Mouse (Mus musculus): ENCODE measurements around the gene Ctdspl. TPM values are rescaled to one million over a fixed set of nuclear protein-coding genes. Genes with fewer than 3 reads are reported as not detected.

Gene Ctdspl
- total RNA-seq, 2 experiments from 2014 or later, result 11.2 to 11.3 TPM

- intact Hi-C loops (cut with DNase I), result no loop called here
Observed at GRCm38 (mm10) chr9:118943941-118944340, 17.7 kb downstream of the Ctdspl start.

GRCm38 (mm10) chr9:118944388-118944787, 18.1 kb downstream of the Ctdspl start:
- intact Hi-C loops (cut with DNase I), result no loop called here
- DNase-seq, result no peak

More at GRCm38 (mm10) chr9:118943941-118944340, 17.7 kb downstream of the Ctdspl start:
- no peak for DNase-seq

- DNase-seq, result no peak
- intact Hi-C loops (cut with DNase I), result no loop called here
Observed at GRCm38 (mm10) chr9:118948486-118948885, 22.2 kb downstream of the Ctdspl start.

GRCm38 (mm10) chr9:118949124-118949523, 22.9 kb downstream of the Ctdspl start:
- no peak for DNase-seq
- intact Hi-C loops (cut with DNase I), result no loop called here

GRCm38 (mm10) chr9:118949654-118950053, 23.4 kb downstream of the Ctdspl start:
- intact Hi-C loops (cut with DNase I), result no loop called here
- no peak for DNase-seq

- intact Hi-C loops (cut with DNase I), result no loop called here
- no peak for DNase-seq
Observed at GRCm38 (mm10) chr9:118950061-118950460, 23.8 kb downstream of the Ctdspl start.

GRCm38 (mm10) chr9:118950751-118951150, 24.5 kb downstream of the Ctdspl start:
- no peak for DNase-seq
- intact Hi-C loops (cut with DNase I), result no loop called here

- no peak for DNase-seq
- intact Hi-C loops (cut with DNase I), result no loop called here
Observed at GRCm38 (mm10) chr9:118951381-118951780, 25.1 kb downstream of the Ctdspl start.

- intact Hi-C loops (cut with DNase I), result no loop called here
- DNase-seq, result no peak
Observed at GRCm38 (mm10) chr9:118952180-118952579, 25.9 kb downstream of the Ctdspl start.

- intact Hi-C loops (cut with DNase I), result no loop called here
Observed at GRCm38 (mm10) chr9:118953465-118954194, 27.4 kb downstream of the Ctdspl start.

GRCm38 (mm10) chr9:118958802-118959201, 32.5 kb downstream of the Ctdspl start:
- intact Hi-C loops (cut with DNase I), result no loop called here
- DNase-seq, result no peak

More at GRCm38 (mm10) chr9:118953465-118954194, 27.4 kb downstream of the Ctdspl start:
- DNase-seq, result no peak

GRCm38 (mm10) chr9:118960415-118961091, 34.3 kb downstream of the Ctdspl start:
- intact Hi-C loops (cut with DNase I), result loop anchor here (1.0 kb wide), 1 partner anchor 9 kb away; no protein-coding TSS in a partner anchor
- DNase-seq, result peak; percentile 51 to 74

GRCm38 (mm10) chr9:118963149-118963548, 36.9 kb downstream of the Ctdspl start:
- DNase-seq, result no peak
- intact Hi-C loops (cut with DNase I), result no loop called here

- DNase-seq, result no peak
- intact Hi-C loops (cut with DNase I), result no loop called here
Observed at GRCm38 (mm10) chr9:118964263-118965034, 38.2 kb downstream of the Ctdspl start.

GRCm38 (mm10) chr9:118969810-118970209, 43.6 kb downstream of the Ctdspl start:
- intact Hi-C loops (cut with DNase I), result loop anchor here (1.0 kb wide), 1 partner anchor 9 kb away; no protein-coding TSS in a partner anchor
- no peak for DNase-seq

GRCm38 (mm10) chr9:118973028-118973427, 46.8 kb downstream of the Ctdspl start:
- intact Hi-C loops (cut with DNase I), result no loop called here
- DNase-seq, result no peak

GRCm38 (mm10) chr9:118973566-118973965, 47.3 kb downstream of the Ctdspl start:
- intact Hi-C loops (cut with DNase I), result no loop called here

GRCm38 (mm10) chr9:118974148-118974547, 47.9 kb downstream of the Ctdspl start:
- DNase-seq, result peak; percentile 48 to 53
- intact Hi-C loops (cut with DNase I), result no loop called here

More at GRCm38 (mm10) chr9:118973566-118973965, 47.3 kb downstream of the Ctdspl start:
- no peak for DNase-seq

GRCm38 (mm10) chr9:118975211-118975671, 49.0 kb downstream of the Ctdspl start:
- intact Hi-C loops (cut with DNase I), result no loop called here
- no peak for DNase-seq

- peak; percentile 32 to 35 for DNase-seq
- intact Hi-C loops (cut with DNase I), result no loop called here
Observed at GRCm38 (mm10) chr9:118975758-118976157, 49.5 kb downstream of the Ctdspl start.

- DNase-seq, result no peak
Observed at GRCm38 (mm10) chr9:118976561-118976960, 50.3 kb downstream of the Ctdspl start.

More at GRCm38 (mm10) chr9:118976561-118976960, 50.3 kb downstream of the Ctdspl start:
- intact Hi-C loops (cut with DNase I), result no loop called here

All from heart, postnatal 36 days (tissue).